Mouse (Mus musculus) frontal cortex, adult 2 months (tissue): Measurements from ENCODE around the gene Gm10487. TPM values are rescaled to one million over a fixed set of nuclear protein-coding genes. Genes with fewer than 3 reads are reported as not detected.
"Not testable (repeated sequence)": the region's sequence is repeated elsewhere in the genome, so short reads cannot be mapped to it uniquely, and the experiment has no call there.

Experiments used
- DNase-seq, 2 experiments: peaks; one replicate each; pipeline ENCODE4 v3.0.0; 2022; ENCODE audit warnings: low spot score in 1 of 2; ENCODE audit errors: extremely low spot score in 1 of 2
- polyA plus RNA-seq: library from polyadenylated mRNA; depleted of rRNA; stranded (reverse); fragments of >200 nt; gene quantifications from 2 replicates; pipeline ENCODE4 v1.2.3, GENCODE M21; 2012; rRNA removed

Gm10487 gene
- not detected in 2 replicates for polyA plus RNA-seq

DNA sequence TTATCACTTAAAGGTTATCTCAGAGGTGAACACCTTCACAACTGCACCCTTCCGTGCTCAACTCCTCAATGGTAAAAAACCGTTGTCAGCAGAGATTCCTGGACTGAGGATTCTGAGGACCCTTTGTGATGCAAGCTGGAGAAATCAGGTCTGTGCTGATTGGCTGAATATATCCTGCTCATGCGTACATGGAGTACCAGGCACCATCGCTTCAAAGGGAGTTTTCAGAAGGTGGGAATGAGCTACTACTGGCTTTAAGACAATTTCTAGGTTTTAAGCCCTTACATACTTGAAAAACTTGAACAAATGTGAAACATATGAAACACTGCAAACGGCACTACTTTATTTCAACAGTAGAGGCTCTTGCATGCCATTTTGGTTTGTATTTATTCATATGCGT lies at the start of gene Gm10487:
Gene Gm10487, minus strand, starts transcription at position 101 of the 400 bp plus-strand sequence.
- DNase-seq = not testable (repeated sequence)
